Mouse (Mus musculus) E14TG2a.4 (cell line): ENCODE results near the gene Wipf1.

Experiments
- CTCF ChIP-seq: conservative IDR thresholded peaks from 2 replicates; pipeline ENCODE4 v1.5.1; 2014; ENCODE audit warnings: low read length
- POU5F1 ChIP-seq: IDR thresholded peaks from 2 replicates; pipeline ENCODE4 v1.6.1; 2014; ENCODE audit warnings: low read length, borderline replicate concordance

GRCm38 (mm10) chr2:73387806-73388205, 141.7 kb downstream of the Wipf1 start:
- TF ChIP-seq CTCF (no peak), POU5F1 (no peak)
